Mouse (Mus musculus) ES-E14 (cell line): ENCODE results near the gene Ptgis. TPM values are rescaled to one million over a fixed set of nuclear protein-coding genes. Genes with fewer than 3 reads are reported as not detected.

ENCODE experiments used
- DNase-seq: peaks from one replicate; pipeline ENCODE4 v3.0.0-alpha.2; 2013; ENCODE audit warnings: low read depth, low spot score
- H3K27ac ChIP-seq: 2 replicates; pipeline ENCODE4 v1.5.1; 2012; ENCODE audit warnings: low read depth, mild to moderate bottlenecking, low read length, moderate library complexity, mixed read lengths; ENCODE audit not compliant: poor library complexity, insufficient read depth, severe bottlenecking
- H3K36me3 ChIP-seq: 2 replicates; pipeline ENCODE4 v1.6.1; 2012; ENCODE audit warnings: mild to moderate bottlenecking, low read length, moderate library complexity, mixed read lengths; ENCODE audit not compliant: control insufficient read depth, poor library complexity, insufficient read depth, severe bottlenecking
- H3K4me1 ChIP-seq, 2 experiments: fragments of 150-350 bp in 1 of 2; sonication (generic) in 1 of 2; 2 replicates each; pipeline ENCODE4 v1.6.1; 2012; ENCODE audit warnings: low read length in 2 of 2, mild to moderate bottlenecking in 1 of 2, mixed read lengths in 1 of 2; ENCODE audit not compliant: control insufficient read depth in 2 of 2, insufficient read depth in 2 of 2, poor library complexity in 1 of 2
- H3K4me3 ChIP-seq, 2 experiments: fragments of 150-350 bp in 1 of 2; sonication (generic) in 1 of 2; 2 replicates each; pipeline ENCODE4 v1.5.1; 2012; ENCODE audit warnings: low read length in 2 of 2, low read depth in 1 of 2, mild to moderate bottlenecking in 1 of 2, mixed read lengths in 1 of 2; ENCODE audit not compliant: insufficient read depth in 1 of 2, poor library complexity in 1 of 2, severe bottlenecking in 1 of 2
- H3K9ac ChIP-seq: 2 replicates; pipeline ENCODE4 v1.6.1; 2012; ENCODE audit warnings: low read depth, mild to moderate bottlenecking, low read length, mixed read lengths; ENCODE audit not compliant: poor library complexity, insufficient read depth, severe bottlenecking
- H3K9me3 ChIP-seq: fragments of 150-350 bp; sonication (generic); 2 replicates; pipeline ENCODE4 v1.6.1; 2012; ENCODE audit warnings: low read depth, mild to moderate bottlenecking, low read length; ENCODE audit not compliant: control insufficient read depth, insufficient read depth
- CHD2 ChIP-seq: IDR thresholded peaks from 2 replicates; pipeline ENCODE4 v1.6.1; 2014; ENCODE audit warnings: mild to moderate bottlenecking, low read depth, low read length, inconsistent platforms
- HCFC1 ChIP-seq: IDR thresholded peaks from 2 replicates; pipeline ENCODE4 v1.6.1; 2012; ENCODE audit warnings: low read length, inconsistent platforms, borderline replicate concordance; ENCODE audit not compliant: insufficient read depth
- MAFK ChIP-seq: IDR thresholded peaks from 2 replicates; pipeline ENCODE4 v1.6.1; 2014; ENCODE audit warnings: mild to moderate bottlenecking, low read depth, low read length, inconsistent platforms; ENCODE audit not compliant: insufficient read depth
- ZC3H11A ChIP-seq: IDR thresholded peaks from 2 replicates; pipeline ENCODE4 v1.6.1; 2012; ENCODE audit warnings: low read depth, mild to moderate bottlenecking, inconsistent platforms, low read length, borderline replicate concordance
- ZNF384 ChIP-seq: IDR thresholded peaks from 2 replicates; pipeline ENCODE4 v1.6.1; 2012; ENCODE audit warnings: low read depth, low read length, inconsistent platforms
- in situ Hi-C, 2 experiments: fragments of 600-800 bp; cut with MboI; formaldehyde crosslinking; loops; one replicate each; pipeline ENCODE4 v1.15.1; 2025; ENCODE audit warnings: low sequenced_read_pairs in 2 of 2, inconsistent platforms in 1 of 2; ENCODE audit not compliant: unreplicated experiment in 2 of 2
- total RNA-seq: library from RNA; depleted of rRNA; stranded (reverse); fragments of 300-350 nt; gene quantifications from 2 replicates; pipeline ENCODE4 v1.2.3, GENCODE M21; 2012

Ptgis gene
- total RNA-seq, 1 experiment = 16.1 TPM

GRCm38 (mm10) chr2:167247823-167248222 lies 7.4 kb upstream of the Ptgis start:
- H3K36me3 ChIP-seq = no peaks in the 10 kb centered on the region
- H3K4me1 ChIP-seq = peaks cover 3 to 27% of the 10 kb centered on the region in 2 experiments; a peak in 2 of 4 replicates
- no peaks in the 10 kb centered on the region for H3K9me3 ChIP-seq
- DNase-seq = no peak
- H3K27ac ChIP-seq = no peak overlapping the region
- in situ Hi-C loops = no loop called here
- no peak overlapping the region for H3K4me3 ChIP-seq
- H3K9ac ChIP-seq = no peak overlapping the region
- TF ChIP-seq CHD2 = no peak

- in situ Hi-C loops = no loop called here
- Histone ChIP-seq H3K4me1 (peaks cover 3 to 21% of the 10 kb centered on the region in 2 experiments; a peak in 2 of 4 replicates), H3K9ac (no peak overlapping the region), H3K36me3 (no peaks in the 10 kb centered on the region), H3K4me3 (no peak overlapping the region), H3K27ac (no peak overlapping the region), H3K9me3 (no peaks in the 10 kb centered on the region)
- TF ChIP-seq HCFC1 (no peak), MAFK (no peak), ZC3H11A (no peak), CHD2 (no peak), ZNF384 (no peak)
- no peak for DNase-seq
These were observed 6.3 kb upstream of the Ptgis start for GRCm38 (mm10) chr2:167246704-167247103.

GRCm38 (mm10) chr2:167244892-167245291 lies 4.5 kb upstream of the Ptgis start:
- Histone ChIP-seq H3K27ac (no peak overlapping the region), H3K9me3 (no peaks in the 10 kb centered on the region), H3K4me1 (peaks cover 0 to 10% of the 10 kb centered on the region in 2 experiments; a peak in 2 of 4 replicates), H3K36me3 (no peaks in the 10 kb centered on the region), H3K4me3 (no peak overlapping the region), H3K9ac (no peak overlapping the region)
- TF ChIP-seq ZC3H11A = no peak
- TF ChIP-seq HCFC1 = no peak
- TF ChIP-seq ZNF384 = no peak
- no peak for TF ChIP-seq CHD2
- no peak for TF ChIP-seq MAFK
- no peak for DNase-seq
- in situ Hi-C loops = no loop called here

GRCm38 (mm10) chr2:167243831-167244563 lies 3.6 kb upstream of the Ptgis start:
- H3K4me1 ChIP-seq = peaks cover 0 to 6% of the 10 kb centered on the region in 2 experiments; a peak in 1 of 4 replicates
- H3K9me3 ChIP-seq = no peaks in the 10 kb centered on the region
- no peaks in the 10 kb centered on the region for H3K36me3 ChIP-seq
- no peak overlapping the region for H3K4me3 ChIP-seq
- no peak overlapping the region for H3K9ac ChIP-seq
- H3K27ac ChIP-seq = no peak overlapping the region
- TF ChIP-seq ZC3H11A = no peak
- no peak for TF ChIP-seq HCFC1
- no peak for TF ChIP-seq CHD2
- TF ChIP-seq MAFK = no peak
- no peak for TF ChIP-seq ZNF384
- in situ Hi-C loops = no loop called here
- no peak for DNase-seq
